Mouse (Mus musculus) embryonic facial prominence, embryonic 15.5 days (tissue): ENCODE measurements around the gene Crtc1. TPM values are rescaled to one million over a fixed set of nuclear protein-coding genes. Genes with fewer than 3 reads are reported as not detected.
A peak's percentile ranks its signal among the peaks of the same experiment; 100 is the strongest.

Source experiments
- ATAC-seq: fragments of 200-750 bp; cut with Nextera tagmentation; 2 replicates; pipeline ENCODE4 v1.8.0; 2017; ENCODE audit warnings: low read depth, moderate TSS enrichment; ENCODE audit not compliant: insufficient number of reproducible peaks, low FRiP score, low TSS enrichment
- H3K27ac ChIP-seq: fragments of 300-500 bp; sonication (generic); replicated peaks from 2 replicates; pipeline ENCODE4 v1.5.1; 2015; ENCODE audit warnings: mild to moderate bottlenecking, inconsistent platforms
- H3K27me3 ChIP-seq: fragments of 300-500 bp; sonication (generic); 2 replicates; pipeline ENCODE4 v1.6.1; 2015; ENCODE audit warnings: inconsistent platforms
- H3K36me3 ChIP-seq: fragments of 300-500 bp; sonication (generic); 2 replicates; pipeline ENCODE4 v1.6.1; 2015; ENCODE audit warnings: mild to moderate bottlenecking, inconsistent platforms
- H3K4me1 ChIP-seq: fragments of 300-500 bp; sonication (generic); 2 replicates; pipeline ENCODE4 v1.6.1; 2015; ENCODE audit warnings: inconsistent platforms
- H3K4me2 ChIP-seq: fragments of 300-500 bp; sonication (generic); replicated peaks from 2 replicates; pipeline ENCODE4 v1.6.1; 2015; ENCODE audit warnings: mild to moderate bottlenecking, inconsistent platforms
- H3K4me3 ChIP-seq: fragments of 300-500 bp; sonication (generic); replicated peaks from 2 replicates; pipeline ENCODE4 v1.5.1; 2015; ENCODE audit warnings: mild to moderate bottlenecking, inconsistent platforms
- H3K9ac ChIP-seq: fragments of 300-500 bp; sonication (generic); 2 replicates; pipeline ENCODE4 v1.6.1; 2015; ENCODE audit warnings: inconsistent platforms
- H3K9me3 ChIP-seq: fragments of 300-500 bp; sonication (generic); replicated peaks from 2 replicates; pipeline ENCODE4 v1.6.1; 2016; ENCODE audit warnings: inconsistent platforms
- WGBS: fragments of 180-500 bp; shearing (Covaris S2); methylation state at CpG from one replicate; pipeline ENCODE4 v1.1.7; 2015; 5-methylcytosine and 5-hydroxymethylcytosine counted together
- polyA plus RNA-seq: library from polyadenylated mRNA; unstranded; fragments of >200 nt; fragmentation: Nextera tagmentation; extraction: Ambion mirVana; gene quantifications from 2 replicates; pipeline ENCODE4 v1.2.1, GENCODE M21; 2015

Gene Crtc1
- polyA plus RNA-seq, result 24.0 and 24.4 TPM in 2 replicates

- peak within 1 kb of the TSS; percentile 87 for H3K4me2 ChIP-seq
- no peaks in the 10 kb centered on the region for H3K36me3 ChIP-seq
- H3K9me3 ChIP-seq, result no peaks in the 10 kb centered on the region
- H3K27ac ChIP-seq, result peak within 1 kb of the TSS; percentile 63; the same call in 1 of the 2 replicates
- peak within 1 kb of the TSS; percentile 63 for H3K4me3 ChIP-seq
- H3K4me1 ChIP-seq, result peaks cover 16% of the 10 kb centered on the region
- peak; percentile 97 for ATAC-seq
- 1% methylated on average over 69 of the region's 70 CpGs for WGBS
- no peaks in the 10 kb centered on the region for H3K27me3 ChIP-seq
- H3K9ac ChIP-seq, result peak within 1 kb of the TSS; percentile 56
These were observed at the start of gene Crtc1 for GRCm38 (mm10) chr8:70439055-70439847. TSS of gene Crtc1 (minus strand) at chr8:70439579.

- ATAC-seq, result no peak
- Histone ChIP-seq H3K4me2 (peak overlapping the region; percentile 65), H3K9me3 (no peaks in the 10 kb centered on the region), H3K9ac (0 out of 2 replicates have a peak overlapping the region, but pooled peaks have one; percentile 4), H3K4me3 (peak overlapping the region; percentile 36), H3K4me1 (peaks cover 69% of the 10 kb centered on the region), H3K36me3 (no peaks in the 10 kb centered on the region), H3K27me3 (peaks cover 80% of the 10 kb centered on the region), H3K27ac (peak overlapping the region; percentile 39; the same call in 1 of the 2 replicates)
- WGBS, result 4% methylated on average over 14 of the region's 14 CpGs
These were observed 49.6 kb upstream of the Crtc1 start for GRCm38 (mm10) chr8:70488931-70489470.

- Histone ChIP-seq H3K9me3 (no peaks in the 10 kb centered on the region), H3K27me3 (peaks cover 71% of the 10 kb centered on the region), H3K4me1 (peaks cover 61% of the 10 kb centered on the region), H3K9ac (no peak overlapping the region), H3K36me3 (no peaks in the 10 kb centered on the region), H3K4me2 (peak overlapping the region; percentile 65), H3K27ac (no peak overlapping the region), H3K4me3 (peak overlapping the region; percentile 31)
- no peak for ATAC-seq
- whole genome bisulfite sequencing, result 5% methylated on average over 55 of the region's 55 CpGs
These were observed 48.8 kb upstream of the Crtc1 start for GRCm38 (mm10) chr8:70487993-70488796.

GRCm38 (mm10) chr8:70486941-70487520 lies 47.7 kb upstream of the Crtc1 start, which contains the start of gene Tmem59l:
TSS of gene Tmem59l (minus strand) at chr8:70487358.
- no peak within 1 kb of the TSS for H3K9ac ChIP-seq
- H3K27ac ChIP-seq, result no peak within 1 kb of the TSS
- peak within 1 kb of the TSS; percentile 32 for H3K4me3 ChIP-seq
- peaks cover 61% of the 10 kb centered on the region for H3K27me3 ChIP-seq
- WGBS, result 7% methylated on average over 33 of the region's 33 CpGs
- no peaks in the 10 kb centered on the region for H3K36me3 ChIP-seq
- H3K4me1 ChIP-seq, result peaks cover 49% of the 10 kb centered on the region
- peak within 1 kb of the TSS; percentile 65 for H3K4me2 ChIP-seq
- no peaks in the 10 kb centered on the region for H3K9me3 ChIP-seq
- no peak for ATAC-seq

GRCm38 (mm10) chr8:70486191-70486681 lies 46.9 kb upstream of the Crtc1 start:
- 46% methylated on average over 7 of the region's 7 CpGs for WGBS
- Histone ChIP-seq H3K4me3 (no peak overlapping the region), H3K27me3 (peaks cover 53% of the 10 kb centered on the region), H3K4me1 (peaks cover 41% of the 10 kb centered on the region), H3K4me2 (peak overlapping the region; percentile 48; the same call in 1 of the 2 replicates), H3K9me3 (no peaks in the 10 kb centered on the region), H3K36me3 (no peaks in the 10 kb centered on the region), H3K27ac (no peak overlapping the region), H3K9ac (no peak overlapping the region)
- no peak for ATAC-seq

GRCm38 (mm10) chr8:70482943-70483342 lies 43.6 kb upstream of the Crtc1 start:
- H3K4me2 ChIP-seq, result no peak overlapping the region
- H3K9ac ChIP-seq, result no peak overlapping the region
- H3K27me3 ChIP-seq, result peaks cover 21% of the 10 kb centered on the region
- no peaks in the 10 kb centered on the region for H3K36me3 ChIP-seq
- no peak for ATAC-seq
- H3K27ac ChIP-seq, result no peak overlapping the region
- H3K4me3 ChIP-seq, result no peak overlapping the region
- H3K9me3 ChIP-seq, result no peaks in the 10 kb centered on the region
- H3K4me1 ChIP-seq, result peaks cover 11% of the 10 kb centered on the region
- 52% methylated on average over 2 of the region's 2 CpGs for WGBS

- WGBS, result 79% methylated on average over 3 of the region's 3 CpGs
- Histone ChIP-seq H3K4me2 (no peak overlapping the region), H3K9ac (no peak overlapping the region), H3K27me3 (peaks cover 14% of the 10 kb centered on the region), H3K4me3 (no peak overlapping the region), H3K9me3 (no peaks in the 10 kb centered on the region), H3K4me1 (peaks cover 14% of the 10 kb centered on the region), H3K36me3 (no peaks in the 10 kb centered on the region), H3K27ac (no peak overlapping the region)
- ATAC-seq, result no peak
These were observed 42.5 kb upstream of the Crtc1 start for GRCm38 (mm10) chr8:70481908-70482307.

- Histone ChIP-seq H3K9ac (no peak overlapping the region), H3K36me3 (no peaks in the 10 kb centered on the region), H3K27me3 (no peaks in the 10 kb centered on the region), H3K4me2 (peak overlapping the region; percentile 85), H3K9me3 (no peaks in the 10 kb centered on the region), H3K4me1 (peaks cover 30% of the 10 kb centered on the region), H3K4me3 (peak overlapping the region; percentile 91), H3K27ac (peak overlapping the region; percentile 67)
- 2% methylated on average over 21 of the region's 21 CpGs for WGBS
- ATAC-seq, result peak; percentile 54
These were observed 38.0 kb upstream of the Crtc1 start for GRCm38 (mm10) chr8:70477269-70477982.

- Histone ChIP-seq H3K4me3 (peak within 1 kb of the TSS; percentile 91), H3K9me3 (no peaks in the 10 kb centered on the region), H3K27ac (peak within 1 kb of the TSS; percentile 67), H3K27me3 (no peaks in the 10 kb centered on the region), H3K4me2 (peak within 1 kb of the TSS; percentile 85), H3K36me3 (no peaks in the 10 kb centered on the region), H3K4me1 (peaks cover 30% of the 10 kb centered on the region), H3K9ac (peak within 1 kb of the TSS; percentile 81)
- WGBS, result under 1% methylated on average over 53 of the region's 53 CpGs
- ATAC-seq, result peak; percentile 92
These were observed 37.2 kb upstream of the Crtc1 start, which contains the start of gene Klhl26 for GRCm38 (mm10) chr8:70476333-70477268. TSS of gene Klhl26 (minus strand) at chr8:70476968.
